Mouse (Mus musculus): ENCODE measurements around the gene Vangl2. TPM values are rescaled to one million over a fixed set of nuclear protein-coding genes. Genes with fewer than 3 reads are reported as not detected.

The Vangl2 gene
- polyA plus RNA-seq, 1 experiment = not detected

GRCm38 (mm10) chr1:171969221-171969620 is 59.0 kb downstream of the Vangl2 start:
- TF ChIP-seq GATA1 (IDR thresholded peaks at IDR 0.05; ENCODE audit: low read length) = no peak

GRCm38 (mm10) chr1:171966054-171966790 is 62.0 kb downstream of the Vangl2 start:
- TF ChIP-seq GATA1 (IDR thresholded peaks at IDR 0.05; ENCODE audit: low read length) = no peak

- no peak for TF ChIP-seq GATA1 (IDR thresholded peaks at IDR 0.05; ENCODE audit: low read length)
Measured at GRCm38 (mm10) chr1:171963613-171964012, 64.6 kb downstream of the Vangl2 start.

- TF ChIP-seq GATA1 (IDR thresholded peaks at IDR 0.05; ENCODE audit: low read length) = no peak
Measured at GRCm38 (mm10) chr1:171961704-171962103, 66.5 kb downstream of the Vangl2 start.

GRCm38 (mm10) chr1:171960726-171961125 is 67.5 kb downstream of the Vangl2 start:
- no peak for TF ChIP-seq GATA1 (IDR thresholded peaks at IDR 0.05; ENCODE audit: low read length)

- no peak for TF ChIP-seq GATA1 (IDR thresholded peaks at IDR 0.05; ENCODE audit: low read length)
Measured at GRCm38 (mm10) chr1:171957411-171957810, 70.8 kb downstream of the Vangl2 start.

- no peak for TF ChIP-seq GATA1 (IDR thresholded peaks at IDR 0.05; ENCODE audit: low read length)
Measured at GRCm38 (mm10) chr1:171955071-171955470, 73.2 kb downstream of the Vangl2 start.

Other genes with a start within 250 kb of the Vangl2 start
- gene Cd84, start 188.7 kb downstream of the Vangl2 start, polyA plus RNA-seq (2012) = not detected in 2 replicates
- gene Gm10521, start 132.8 kb downstream of the Vangl2 start, polyA plus RNA-seq (2012) = not detected in 2 replicates
- not detected in 2 replicates for gene Slamf6, start 110.9 kb downstream of the Vangl2 start, polyA plus RNA-seq (2012)
- gene Nhlh1, start 29.1 kb upstream of the Vangl2 start, polyA plus RNA-seq (2012) = not detected in 2 replicates
- gene Copa, start 54.1 kb upstream of the Vangl2 start, polyA plus RNA-seq (2012) = 33.9 and 43.9 TPM in 2 replicates
- gene Ncstn, start 54.4 kb upstream of the Vangl2 start, polyA plus RNA-seq (2012) = 3.7 and 3.9 TPM in 2 replicates
- 9.8 and 29.7 TPM in 2 replicates for gene Pex19, start 98.3 kb upstream of the Vangl2 start, polyA plus RNA-seq (2012)
- gene Dcaf8, start 119.6 kb upstream of the Vangl2 start, polyA plus RNA-seq (2012) = 57.7 and 66.4 TPM in 2 replicates
- 3.0 and 3.4 TPM in 2 replicates for gene Pea15a, start 178.4 kb upstream of the Vangl2 start, polyA plus RNA-seq (2012)
- not detected in 2 replicates for gene Casq1, start 191.4 kb upstream of the Vangl2 start, polyA plus RNA-seq (2012)
- gene Atp1a4, start 230.0 kb upstream of the Vangl2 start, polyA plus RNA-seq (2012) = not detected in 2 replicates
- gene Igsf8, start 233.2 kb upstream of the Vangl2 start, polyA plus RNA-seq (2012) = 79.6 and 93.7 TPM in 2 replicates